Mouse (Mus musculus): ENCODE data around the gene Adgrb2. TPM values are rescaled to one million over a fixed set of nuclear protein-coding genes. Genes with fewer than 3 reads are reported as not detected.

The Adgrb2 gene
- polyA plus RNA-seq, 2 experiments from 2014 or later, result 1.4 TPM; not detected in 1

DNA sequence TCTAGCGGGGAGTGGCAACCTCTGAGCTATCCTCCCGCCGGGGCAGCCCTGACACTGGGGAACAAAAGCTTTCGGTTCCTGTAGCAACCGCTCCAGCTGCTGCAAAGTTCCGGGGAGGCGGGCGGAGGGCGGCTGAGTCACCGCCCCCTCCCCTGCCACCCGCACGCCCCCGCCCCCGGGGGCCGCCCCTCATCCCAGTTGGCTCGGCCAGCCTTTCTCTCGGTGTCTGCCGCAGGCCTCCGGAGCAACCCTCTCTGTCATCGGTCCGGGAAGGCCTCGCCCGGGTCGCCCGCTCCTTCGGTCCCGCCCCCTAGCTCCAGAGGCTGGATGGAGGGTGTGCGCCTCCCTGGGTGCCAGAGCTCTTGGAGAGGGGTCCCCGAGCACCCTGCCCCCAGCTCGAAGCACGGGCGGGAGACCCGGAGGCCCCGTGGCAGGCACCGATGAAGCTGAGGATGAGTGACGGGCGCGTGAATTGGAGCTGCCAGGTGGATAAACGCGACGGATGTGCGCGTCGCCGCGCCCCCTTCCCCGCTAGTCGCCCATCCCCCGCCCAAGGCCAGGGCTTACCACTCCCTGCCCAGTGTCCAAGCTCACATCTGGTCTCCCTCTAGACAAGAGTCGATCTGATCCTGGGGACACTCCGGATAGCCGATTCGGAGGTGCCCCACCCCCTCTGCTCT lies 3.3 kb downstream of the Adgrb2 start:
- peak; percentile 48 for ATAC-seq

DNA sequence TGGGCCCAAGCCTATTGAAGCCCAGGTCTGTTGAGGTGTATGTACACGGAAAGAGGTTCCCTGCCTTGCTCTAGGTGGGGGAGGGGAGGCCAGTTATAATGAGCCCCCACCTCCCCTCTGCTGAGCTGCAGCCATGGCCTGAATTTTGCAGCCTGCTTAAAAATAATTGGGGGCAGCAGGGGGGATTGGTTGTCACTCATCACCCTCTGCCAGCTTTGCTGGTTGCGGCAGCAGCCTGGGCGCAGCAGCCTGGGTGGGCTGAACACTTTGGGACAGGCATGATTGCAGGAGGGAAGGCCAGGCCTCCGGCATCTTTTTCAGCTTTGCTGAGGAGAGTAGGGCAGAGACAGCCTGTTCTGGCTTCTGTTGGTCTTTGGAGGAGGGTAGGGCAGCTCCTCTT lies 5.3 kb downstream of the Adgrb2 start:
- no peak for ATAC-seq

DNA sequence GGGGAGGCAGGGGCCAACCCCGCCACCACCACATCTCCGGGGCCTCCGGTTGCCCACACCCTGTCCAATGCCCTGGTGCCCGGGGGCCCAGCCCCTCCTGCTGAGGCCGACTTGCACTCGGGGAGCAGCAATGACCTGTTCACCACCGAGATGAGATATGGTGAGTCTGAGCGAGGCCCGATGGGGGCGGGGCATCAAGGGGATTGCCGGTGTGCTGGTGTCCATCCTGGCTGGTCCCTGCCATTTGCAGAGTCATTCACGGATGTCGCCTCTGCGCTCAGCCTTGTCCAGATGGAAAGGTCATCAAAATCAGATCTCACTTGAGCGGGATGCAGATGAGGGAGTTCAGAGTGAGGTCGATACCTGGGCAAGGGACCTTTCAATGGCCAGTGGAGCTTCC lies 8.1 kb downstream of the Adgrb2 start:
- ATAC-seq, result no peak

DNA sequence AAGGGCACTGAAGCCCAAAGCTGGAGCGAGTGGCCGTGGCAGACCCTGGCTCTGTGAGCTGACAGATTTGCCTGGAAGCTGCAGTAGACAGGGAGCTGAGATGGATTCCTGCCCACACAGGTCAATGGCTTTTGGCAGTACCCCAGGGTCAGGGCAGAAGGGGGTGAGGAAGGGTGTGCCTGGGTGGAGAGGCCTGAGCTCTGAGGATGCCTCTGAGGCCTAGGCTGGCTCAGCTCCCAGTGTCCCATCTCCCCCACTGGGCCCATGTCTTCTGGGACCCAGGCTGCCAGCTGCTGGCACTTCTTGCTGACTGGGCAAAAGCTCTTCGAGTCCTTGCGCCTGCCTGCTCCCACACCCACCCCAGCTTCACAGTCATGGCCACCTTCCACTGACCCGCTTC lies 8.5 kb downstream of the Adgrb2 start:
- no peak for ATAC-seq

DNA sequence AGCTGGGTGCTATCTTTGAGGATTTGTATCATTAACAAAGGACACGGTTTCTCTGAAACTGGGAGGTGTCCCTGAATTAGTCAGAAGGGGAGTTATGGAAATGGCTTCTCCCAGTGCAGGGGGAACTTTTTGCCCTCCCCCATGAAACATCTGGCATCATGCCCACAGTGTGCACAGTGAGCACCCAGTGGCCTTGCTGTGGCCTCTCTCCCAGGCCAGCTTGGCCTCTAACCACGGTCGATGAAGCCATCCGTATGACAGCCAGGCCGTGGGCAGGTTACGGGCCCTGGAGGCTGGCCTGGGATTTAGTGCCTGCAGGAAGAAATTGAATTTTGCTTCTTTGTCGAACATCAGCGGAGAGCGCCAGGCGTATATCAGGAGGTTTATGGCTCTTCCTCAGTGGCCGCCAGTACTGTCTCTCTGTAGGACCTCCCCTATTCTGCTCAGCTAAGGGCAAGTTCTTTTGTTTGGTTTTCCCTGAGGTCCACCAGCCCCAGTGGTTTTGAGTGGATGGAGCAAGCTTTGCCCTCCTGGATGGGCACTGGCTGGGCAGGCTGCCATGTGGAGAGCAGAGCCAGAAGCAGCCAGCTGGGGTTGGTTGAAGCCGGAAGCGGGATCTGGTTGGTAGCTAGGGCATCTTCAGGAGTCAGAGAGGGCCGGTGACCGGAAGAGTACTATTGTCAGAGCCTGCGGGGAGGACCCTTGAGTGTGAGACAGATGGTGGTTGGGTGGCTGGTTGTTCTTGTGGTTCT lies 9.4 kb downstream of the Adgrb2 start:
- ATAC-seq, result no peak

DNA sequence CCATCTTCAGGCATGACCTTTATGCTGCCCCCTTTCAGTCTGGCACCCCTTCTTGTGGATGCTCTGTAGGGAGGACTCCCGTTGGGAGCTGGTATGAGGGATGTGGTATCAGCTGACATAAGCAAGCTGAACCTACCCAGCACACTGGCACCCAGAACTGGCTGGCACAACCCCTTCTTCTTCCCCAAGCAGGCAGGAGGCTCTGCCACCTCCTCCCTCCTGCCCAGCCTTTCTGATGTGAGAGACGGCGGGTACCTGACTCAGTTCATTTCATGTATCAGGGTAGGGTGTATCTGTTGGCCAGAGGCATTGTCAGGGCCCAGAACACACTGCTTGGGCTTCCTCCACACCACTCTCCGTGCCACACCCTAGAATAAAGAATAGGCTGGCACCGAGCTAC lies 10.1 kb downstream of the Adgrb2 start:
- ATAC-seq, result no peak

DNA sequence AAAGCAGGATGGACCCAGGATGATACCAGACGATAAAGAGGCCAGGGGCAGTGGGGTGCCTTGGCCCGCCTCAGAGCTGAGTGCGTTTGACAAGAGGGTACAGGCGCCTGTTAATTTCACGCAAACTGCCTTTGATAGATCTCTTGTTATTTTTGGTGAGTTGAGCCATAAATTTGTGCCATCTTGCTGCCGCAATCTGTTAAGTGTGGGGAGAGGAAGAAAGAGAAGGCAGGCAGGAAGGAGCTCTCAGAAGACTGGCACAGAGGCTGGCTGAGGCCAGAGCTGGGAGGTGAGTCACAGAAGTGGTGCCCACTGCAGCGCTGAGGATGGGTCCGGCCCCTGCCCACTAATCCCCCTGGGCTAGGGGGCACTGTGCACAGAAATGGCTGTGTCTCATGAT lies 10.6 kb downstream of the Adgrb2 start:
- no peak for ATAC-seq

DNA sequence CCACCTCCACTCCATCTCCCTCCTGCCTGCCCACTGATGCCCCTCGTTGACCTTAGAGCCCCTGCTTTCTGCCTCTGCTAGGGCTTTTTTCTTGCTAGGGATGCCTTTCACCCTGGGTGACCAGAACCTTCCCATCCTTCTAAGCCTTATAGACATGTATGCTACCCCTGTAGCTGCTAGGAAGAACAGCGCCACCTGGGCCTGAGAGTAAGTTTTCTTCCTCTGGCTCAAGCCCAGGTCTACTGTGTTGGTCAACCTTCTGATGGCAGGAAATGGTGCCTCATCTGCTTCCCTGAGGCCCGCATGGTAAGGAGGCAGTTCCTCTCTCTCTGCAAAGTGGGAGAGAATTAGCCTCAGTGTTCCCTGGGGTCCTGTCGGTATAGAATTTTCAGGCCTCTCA lies 11.3 kb downstream of the Adgrb2 start:
- no peak for ATAC-seq

DNA sequence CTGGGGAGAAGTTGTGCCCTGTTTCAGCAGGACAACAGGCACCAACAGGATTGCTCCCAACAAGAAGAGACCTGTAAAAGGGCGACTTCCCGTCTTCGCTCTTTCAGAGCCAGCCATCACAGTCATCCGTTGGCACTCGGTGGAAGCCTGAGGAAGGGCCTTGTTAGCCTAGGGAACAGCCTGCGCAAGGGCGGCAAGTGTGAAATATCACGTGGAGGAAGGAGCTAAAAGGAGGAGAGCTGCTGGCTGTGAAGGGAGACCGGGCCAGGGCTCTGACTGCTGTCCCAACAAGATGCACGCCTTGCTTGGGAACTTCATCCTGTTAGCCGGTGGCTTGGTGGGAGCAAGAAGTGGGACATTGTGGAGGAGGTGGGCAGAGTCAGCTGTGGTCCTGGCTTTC lies 13.5 kb downstream of the Adgrb2 start:
- ATAC-seq, result no peak

DNA sequence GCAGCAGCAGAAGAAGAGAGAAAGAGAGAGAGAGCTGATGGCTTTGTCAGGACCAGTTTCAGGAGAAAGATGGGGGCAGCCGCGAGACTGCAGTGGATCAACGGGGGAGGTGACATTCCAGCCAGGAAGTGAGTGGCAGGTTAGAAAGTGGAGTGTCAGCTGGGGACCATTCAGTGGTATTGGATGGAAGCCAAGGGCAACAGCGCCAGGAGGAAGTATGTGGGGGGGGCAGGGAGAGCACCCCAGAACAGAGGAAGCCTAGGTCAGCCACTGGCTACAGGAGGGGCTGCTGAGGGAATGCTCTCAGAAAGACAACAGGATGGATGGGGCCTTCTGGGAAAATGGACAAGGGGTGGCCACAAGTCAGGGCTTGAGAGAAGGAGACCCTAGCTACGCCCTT lies 17.0 kb downstream of the Adgrb2 start:
- ATAC-seq, result no peak

DNA sequence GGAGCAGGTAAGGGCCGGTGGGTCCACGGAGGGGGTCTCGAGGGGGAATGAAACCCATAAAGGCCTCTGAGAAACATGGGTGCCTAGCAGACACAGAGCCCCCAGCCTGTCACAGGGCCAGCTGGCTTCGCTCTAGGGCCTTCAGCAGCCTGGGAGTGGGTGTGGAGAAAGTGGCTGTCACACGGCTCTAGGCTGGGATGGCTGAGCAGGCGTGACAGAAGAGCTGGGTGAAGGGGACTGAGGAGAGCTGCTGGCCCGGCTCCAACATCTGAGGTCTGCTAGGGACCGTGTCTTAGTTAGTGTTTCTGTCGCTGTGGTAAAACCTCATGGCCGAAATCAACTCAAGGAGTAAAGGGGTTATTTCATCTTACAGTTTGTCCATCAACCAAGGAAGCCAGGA lies 17.5 kb downstream of the Adgrb2 start:
- ATAC-seq, result no peak

DNA sequence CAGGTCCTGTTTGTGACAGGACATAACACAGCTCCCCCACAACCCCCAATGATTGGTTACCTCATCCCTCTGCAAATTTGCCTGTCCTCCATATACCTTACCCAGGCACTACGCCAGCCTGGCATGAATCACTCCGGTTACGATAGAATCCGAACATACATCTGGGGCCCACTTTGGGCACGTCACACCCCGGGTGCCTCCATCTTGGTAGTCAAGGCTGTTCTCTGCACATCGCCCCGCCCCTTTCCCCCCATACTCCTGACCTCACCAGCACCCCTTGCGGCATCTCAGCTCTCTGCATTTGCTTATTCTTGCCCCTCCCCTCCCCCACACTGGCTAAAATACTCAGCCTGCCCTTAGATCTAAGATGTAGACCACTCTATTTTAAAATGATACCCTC lies 20.9 kb downstream of the Adgrb2 start:
- ATAC-seq, result no peak

DNA sequence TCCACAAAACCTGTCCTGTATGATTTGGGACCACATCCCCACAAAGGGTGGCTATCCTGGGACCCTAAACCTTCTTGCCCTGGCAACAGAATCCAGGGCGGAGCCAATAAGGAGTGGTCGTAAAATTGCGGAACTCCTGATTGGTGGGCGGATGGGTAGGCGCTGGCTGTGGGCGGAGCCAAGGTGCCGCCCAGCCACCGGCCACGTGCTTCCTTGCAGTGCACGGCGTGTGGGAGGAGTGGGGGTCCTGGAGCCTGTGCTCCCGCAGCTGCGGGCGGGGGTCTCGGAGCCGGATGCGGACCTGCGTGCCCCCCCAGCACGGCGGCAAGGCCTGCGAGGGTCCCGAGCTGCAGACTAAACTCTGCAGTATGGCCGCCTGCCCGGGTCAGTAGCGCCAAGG lies 21.9 kb downstream of the Adgrb2 start:
- ATAC-seq, result no peak

DNA sequence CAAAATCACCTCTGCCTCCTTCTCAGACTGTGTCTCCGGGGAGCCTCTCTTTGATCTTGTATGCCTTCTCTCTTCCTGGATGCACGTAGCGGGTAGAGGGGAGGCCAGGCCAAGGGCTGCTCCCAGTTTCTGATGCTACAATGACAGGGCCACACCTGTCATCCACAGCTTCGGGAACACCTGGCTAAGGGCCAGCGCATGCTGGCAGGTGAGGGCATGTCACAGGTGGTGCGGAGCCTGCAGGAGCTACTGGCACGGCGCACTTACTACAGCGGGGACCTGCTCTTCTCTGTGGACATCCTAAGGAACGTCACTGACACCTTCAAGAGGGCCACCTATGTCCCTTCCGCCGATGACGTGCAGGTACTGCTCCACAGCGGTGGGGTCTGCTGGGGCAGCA lies 24.4 kb downstream of the Adgrb2 start:
- ATAC-seq, result no peak

DNA sequence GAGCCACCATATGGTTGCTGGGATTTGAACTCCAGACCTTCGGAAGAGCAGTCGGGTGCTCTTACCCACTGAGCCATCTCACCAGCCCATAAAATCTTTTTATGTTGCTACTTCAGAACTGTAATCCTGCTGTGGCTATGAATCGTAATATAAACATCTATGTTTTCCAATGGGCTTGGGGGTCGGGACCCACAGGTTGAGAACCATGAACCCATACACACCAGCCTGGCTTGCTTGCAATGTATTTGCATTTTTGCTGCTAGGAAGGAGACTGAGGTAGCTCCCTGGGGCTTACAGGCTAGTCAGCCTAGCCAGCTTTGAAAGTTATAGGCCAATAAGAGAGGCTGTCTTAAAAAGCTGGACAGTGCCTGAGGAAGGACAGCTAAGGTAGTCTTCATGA lies 26.1 kb downstream of the Adgrb2 start:
- no peak for ATAC-seq

DNA sequence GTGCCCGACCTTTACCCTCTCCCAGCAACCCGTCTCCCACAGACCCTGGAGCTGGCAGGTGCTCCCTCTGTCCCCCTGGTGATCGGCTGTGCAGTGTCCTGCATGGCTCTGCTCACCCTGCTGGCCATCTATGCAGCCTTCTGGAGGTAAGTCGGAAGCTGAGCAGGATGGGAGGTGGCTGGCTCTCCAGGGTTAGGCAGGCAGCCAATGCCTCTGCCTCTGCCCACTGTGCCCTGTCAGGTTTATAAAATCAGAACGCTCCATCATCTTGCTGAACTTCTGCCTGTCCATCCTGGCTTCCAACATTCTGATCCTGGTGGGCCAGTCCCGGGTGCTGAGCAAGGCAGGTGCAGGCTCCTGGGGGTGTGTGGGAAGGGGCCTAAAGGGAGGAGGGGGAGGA lies 27.6 kb downstream of the Adgrb2 start:
- ATAC-seq, result no peak

DNA sequence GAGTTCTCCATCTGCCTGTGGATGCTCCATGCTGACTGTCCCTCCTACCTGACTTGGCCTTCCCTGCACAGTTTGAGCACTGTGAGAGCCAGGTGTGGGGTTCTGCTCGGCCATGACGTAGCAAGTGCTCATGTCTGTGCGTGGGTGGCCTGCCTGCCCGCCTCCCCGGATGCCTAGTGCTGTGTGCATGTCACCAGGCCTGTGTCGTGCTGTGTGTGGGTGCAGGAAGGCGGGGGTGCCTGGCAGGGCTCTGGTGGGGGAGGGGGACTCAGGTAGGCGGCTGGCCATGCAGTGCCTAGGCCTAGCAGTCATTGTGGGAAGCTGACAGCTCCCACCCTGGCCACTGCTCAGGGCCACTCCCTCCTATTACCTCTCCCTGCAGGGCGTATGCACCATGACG lies 28.4 kb downstream of the Adgrb2 start:
- ATAC-seq, result no peak

DNA sequence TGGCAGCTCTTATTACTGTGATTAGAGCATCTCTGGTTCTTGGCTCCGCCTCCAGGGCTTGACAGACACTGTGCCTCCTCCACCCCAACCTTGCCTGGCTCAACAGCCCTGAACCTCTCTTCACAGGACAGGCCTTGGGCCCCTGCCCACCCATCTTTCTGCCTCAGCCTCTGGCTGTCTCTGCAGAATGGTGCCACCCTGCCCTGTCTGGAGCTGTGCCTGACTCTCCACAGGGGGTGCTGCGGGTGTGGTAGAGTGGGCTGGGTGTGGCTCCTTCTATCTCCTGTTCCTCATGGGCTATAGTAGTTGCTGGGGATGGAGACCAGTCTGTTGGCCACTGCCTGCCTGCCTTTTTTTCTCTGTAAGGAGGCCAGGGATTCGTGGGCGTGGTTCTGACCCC lies 31.3 kb downstream of the Adgrb2 start:
- no peak for ATAC-seq

DNA sequence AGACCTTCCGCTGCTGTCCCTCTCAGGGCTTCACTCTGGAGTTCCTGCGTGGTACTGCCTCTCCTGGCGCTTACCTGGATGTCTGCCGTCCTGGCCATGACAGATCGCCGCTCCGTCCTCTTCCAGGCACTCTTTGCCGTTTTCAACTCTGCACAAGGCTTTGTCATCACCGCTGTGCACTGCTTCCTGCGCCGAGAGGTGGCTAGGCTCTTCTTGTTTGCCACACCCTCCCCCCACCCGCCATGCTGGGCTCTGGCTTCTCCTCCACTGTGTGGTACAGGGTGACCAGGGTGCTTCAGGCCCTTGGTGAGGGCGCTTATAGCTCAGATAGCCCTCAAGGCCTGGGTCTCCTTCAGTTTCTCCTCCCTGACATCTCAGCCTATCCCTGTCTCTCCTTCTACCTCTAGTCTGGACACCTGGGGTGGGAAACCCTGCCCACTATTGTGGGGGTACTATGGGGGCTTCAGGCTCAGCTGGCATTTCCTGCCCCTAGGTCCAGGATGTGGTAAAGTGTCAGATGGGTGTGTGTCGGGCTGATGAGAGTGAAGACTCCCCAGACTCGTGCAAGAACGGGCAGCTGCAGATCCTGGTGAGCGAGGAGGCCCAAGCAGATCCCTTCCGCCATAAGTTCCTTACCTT lies 32.5 kb downstream of the Adgrb2 start:
- peak; percentile 71 for ATAC-seq

DNA sequence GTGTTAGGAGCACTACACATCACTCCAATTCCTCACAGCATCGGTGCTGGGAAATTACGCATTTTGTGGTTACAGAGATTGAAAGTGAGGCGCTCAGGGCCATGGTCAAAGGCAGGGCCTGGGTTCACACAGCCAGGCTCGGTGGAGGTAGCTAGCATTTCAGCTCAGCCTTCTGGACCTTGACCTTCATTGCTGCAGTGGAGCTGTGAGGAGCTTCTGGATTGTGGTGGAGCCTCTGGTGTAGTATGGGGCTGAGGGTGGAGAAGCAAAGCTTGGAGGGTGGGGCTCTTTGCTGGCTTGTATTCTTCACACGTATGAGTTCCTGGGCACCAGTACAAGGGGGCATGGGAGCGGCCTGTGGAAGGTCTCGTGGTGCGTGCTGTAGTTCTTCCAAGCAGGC lies 38.3 kb downstream of the Adgrb2 start:
- no peak for ATAC-seq

DNA sequence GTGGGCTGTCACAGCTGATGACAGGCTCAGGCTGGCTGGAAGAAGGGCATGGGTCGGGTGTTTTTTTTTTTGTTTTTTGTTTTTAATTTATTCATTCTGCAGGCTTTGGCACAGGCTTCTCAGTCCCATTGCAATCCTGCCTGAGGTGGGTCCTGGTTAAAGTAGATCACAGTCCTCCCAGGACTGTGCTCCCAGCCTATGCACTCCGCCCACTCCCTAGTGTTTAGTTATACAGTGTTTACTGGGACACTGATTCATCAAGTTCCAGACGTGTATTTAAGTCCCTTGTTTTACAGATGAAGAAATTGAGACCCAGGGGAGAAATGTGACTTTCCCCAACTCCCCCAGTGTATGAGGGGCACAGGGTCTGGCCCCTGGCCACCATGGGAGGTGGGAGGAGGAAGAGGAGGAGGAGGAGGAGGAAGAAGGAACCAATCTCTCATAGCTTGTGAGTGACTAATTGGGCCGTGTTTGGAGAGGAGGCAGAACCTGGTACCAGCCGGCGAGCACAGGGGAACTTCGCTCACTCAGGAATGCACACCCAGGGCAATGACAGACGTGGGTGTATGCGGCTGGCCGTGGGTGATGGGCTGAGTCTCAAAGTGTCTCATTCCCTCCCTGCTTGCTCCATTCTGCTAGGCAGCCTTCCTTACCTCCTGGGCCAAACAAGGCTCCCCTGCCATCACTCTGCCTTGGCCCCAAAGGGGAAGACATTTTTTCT lies 39.0 kb downstream of the Adgrb2 start:
- ATAC-seq, result no peak

DNA sequence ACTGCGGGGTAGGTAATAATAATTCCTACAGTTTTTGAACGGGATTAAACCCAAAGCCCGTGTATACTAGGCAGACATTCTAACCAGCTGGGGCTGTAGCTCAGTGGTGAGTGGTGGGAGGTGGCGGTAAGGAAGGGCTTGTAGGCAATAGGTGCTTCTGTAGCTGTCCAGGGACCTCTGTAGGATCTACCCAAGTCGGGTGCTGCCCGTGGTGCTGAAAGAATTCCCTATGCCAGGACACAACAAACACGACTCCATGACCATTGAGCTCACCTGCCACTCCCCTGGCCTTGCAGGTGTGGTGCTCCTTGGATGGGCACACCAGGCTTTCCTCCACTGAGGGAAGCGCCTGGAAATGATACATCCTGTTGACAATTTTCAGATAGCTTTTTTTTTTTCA lies 40.9 kb downstream of the Adgrb2 start:
- ATAC-seq, result no peak

DNA sequence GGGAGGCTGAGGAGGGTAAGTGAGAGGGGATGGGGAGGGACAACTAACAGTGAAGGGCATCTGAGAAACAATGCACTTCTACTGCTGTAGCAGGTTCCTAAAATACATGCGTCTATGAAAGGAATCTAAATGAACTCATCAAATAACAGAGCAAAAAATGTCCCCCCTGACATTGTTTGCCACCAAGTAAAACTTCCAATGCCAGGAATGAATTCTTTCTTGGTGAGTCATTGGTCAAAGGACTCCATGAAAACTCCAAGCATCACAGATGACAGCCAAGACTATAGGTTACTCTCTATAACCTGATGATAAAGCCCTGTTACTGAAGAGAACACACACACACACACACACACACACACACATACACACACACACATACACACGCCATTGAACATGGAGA lies 46.5 kb downstream of the Adgrb2 start:
- no peak for ATAC-seq

DNA sequence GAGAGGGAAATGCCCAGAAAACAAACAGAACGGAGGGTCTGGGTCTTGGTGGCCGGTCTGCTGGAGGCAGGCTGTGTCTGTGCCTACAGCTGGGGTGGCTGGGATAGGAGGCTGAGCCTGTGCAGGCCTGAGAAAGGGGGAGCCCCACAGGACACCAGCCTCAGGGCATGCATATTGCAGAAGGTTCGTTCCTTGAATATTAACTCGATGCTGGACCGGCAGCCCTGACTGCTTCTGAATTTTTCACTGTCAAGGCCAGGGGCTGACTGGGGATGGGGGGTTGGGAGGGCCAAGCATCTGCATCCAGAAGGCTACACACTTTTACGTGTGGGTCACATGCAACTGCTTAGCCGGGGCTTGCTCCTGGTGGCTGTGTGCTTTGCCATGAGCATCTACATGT lies 48.8 kb downstream of the Adgrb2 start:
- ATAC-seq, result no peak
